Mouse (Mus musculus) large intestine, adult 2 months (tissue): ENCODE results near the gene Otop3. TPM values are rescaled to one million over a fixed set of nuclear protein-coding genes. Genes with fewer than 3 reads are reported as not detected.
A peak's percentile ranks its signal among the peaks of the same experiment; 100 is the strongest.

Experiments used
- DNase-seq: peaks from one replicate; pipeline ENCODE4 v3.0.0-alpha.2; 2012; ENCODE audit warnings: low read depth, low spot score
- WGBS: fragments of 180-500 bp; shearing (Covaris S2); methylation state at CpG from one replicate; pipeline ENCODE4 v1.1.7; 2018; 5-methylcytosine and 5-hydroxymethylcytosine counted together
- polyA plus RNA-seq: library from polyadenylated mRNA; depleted of rRNA; stranded (reverse); fragments of >200 nt; gene quantifications from 2 replicates; pipeline ENCODE4 v1.2.3, GENCODE M21; 2012

Otop3 gene
- polyA plus RNA-seq, 1 experiment: 0.06 TPM

DNA sequence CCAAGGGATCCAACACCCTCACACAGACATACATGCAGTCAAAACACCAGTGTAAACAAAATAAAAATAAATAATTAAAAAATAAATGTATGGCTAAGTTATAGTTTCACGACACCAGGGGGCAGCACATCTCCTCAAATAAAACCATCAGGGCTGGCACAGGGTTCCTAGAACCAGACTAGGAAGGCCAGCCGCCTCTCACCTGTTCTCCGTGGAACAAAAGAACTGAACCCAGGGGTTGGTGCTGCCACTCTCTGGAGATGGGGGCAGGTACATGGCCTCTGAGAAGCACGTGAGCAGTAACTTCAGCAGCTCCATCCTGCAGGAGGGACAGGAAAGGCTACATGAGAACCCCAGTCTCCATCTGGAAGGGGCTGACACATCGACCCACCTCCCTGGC lies 23.9 kb downstream of the Otop3 start:
- WGBS: 13% methylated on average over 5 of the region's 5 CpGs
- DNase-seq: no peak

DNA sequence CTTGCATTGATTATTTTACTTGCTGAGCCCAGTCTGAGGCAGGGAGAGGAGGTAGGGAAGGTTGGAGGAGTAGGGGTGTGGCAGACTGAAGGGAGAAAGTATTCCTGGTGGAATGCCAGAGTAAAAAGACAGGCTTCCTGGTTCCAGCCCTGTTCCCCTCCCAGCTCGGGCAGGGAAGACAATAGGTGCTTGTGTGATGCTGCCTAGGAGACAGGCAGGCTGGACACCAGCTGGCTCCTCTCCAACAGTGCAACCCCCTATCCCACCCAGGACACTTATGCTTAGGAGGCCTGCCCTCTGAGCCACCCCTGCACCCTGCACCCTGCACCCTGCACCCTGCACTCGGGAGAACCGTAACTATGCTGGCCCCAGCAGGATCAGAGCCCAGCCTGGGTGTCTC lies 24.8 kb downstream of the Otop3 start:
- 21% methylated on average over 3 of the region's 3 CpGs for WGBS
- no peak for DNase-seq

DNA sequence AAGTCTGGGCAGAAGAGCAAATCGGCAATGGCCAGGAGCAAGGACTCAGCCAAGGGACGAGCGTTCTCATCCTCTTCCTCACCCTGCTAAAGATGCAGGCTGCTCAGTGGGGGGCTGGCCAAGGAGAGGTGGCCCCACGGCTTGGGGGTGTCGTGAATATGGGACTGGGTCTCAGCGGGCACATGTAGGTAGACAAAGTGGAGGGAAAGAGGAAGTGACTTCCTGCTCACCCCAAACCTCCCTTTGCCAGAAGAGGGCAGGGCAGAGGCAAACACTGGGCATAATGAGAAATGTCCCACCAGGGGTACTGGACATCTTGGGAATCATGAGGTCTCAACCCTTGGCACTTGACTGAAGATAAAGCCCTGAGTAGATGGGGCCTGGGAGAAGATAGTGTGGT lies 25.2 kb downstream of the Otop3 start:
- WGBS: 22% methylated on average over 6 of the region's 6 CpGs
- no peak for DNase-seq

DNA sequence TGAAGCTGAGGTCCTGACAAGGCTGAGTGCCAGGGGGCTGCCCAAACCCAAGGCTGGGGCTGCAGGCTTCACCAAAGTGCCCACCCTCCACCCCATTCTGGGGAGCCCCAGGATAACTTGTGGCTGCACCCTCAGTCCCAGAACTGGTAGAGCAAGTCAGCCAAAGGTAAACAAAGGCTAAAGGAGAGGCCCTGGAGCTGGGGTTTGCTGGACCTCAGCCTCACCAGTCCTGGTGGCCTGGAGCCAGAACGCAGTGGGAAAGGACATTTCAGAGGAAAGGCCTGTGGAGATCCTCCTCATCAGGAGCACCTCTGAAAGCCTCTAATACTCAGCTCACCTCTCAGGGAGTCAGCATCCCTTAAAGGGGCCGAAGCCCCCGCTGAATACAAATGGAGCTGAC lies 29.6 kb downstream of the Otop3 start:
- DNase-seq: no peak
- WGBS: 70% methylated on average over 3 of the region's 3 CpGs

DNA sequence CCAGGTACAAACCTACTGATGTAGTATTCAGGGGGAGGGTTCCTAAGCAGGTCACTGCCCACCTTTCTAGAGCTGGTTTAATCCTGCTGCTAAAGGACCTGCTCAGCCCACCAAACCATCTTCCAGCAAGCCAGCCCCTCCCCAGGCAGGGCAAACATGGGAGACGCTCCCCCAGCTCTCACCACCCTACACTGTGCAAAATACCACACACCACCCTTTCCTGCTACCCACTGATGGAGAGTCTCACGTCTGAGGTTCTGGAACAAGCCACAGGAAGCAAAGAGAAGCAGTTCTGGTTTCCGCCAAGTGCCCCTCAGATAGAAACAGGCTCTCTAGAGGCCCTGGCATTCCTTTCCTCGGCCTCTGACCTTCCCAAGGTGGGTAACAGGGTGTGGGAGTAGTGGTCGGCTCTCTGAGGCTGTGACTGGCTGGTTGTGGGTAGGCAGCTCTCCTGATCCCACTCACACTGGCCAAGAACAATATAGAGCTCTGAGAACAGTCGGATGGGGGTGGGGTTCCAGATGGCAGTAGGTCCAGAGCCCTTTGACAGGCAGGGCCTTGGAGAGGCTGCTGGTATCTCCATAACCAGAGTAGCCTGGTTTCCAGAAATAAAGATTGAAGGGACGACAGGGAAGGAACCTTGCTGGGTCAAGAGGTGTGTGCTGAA lies 31.6 kb downstream of the Otop3 start:
- WGBS: 45% methylated on average over 7 of the region's 7 CpGs
- DNase-seq: no peak

DNA sequence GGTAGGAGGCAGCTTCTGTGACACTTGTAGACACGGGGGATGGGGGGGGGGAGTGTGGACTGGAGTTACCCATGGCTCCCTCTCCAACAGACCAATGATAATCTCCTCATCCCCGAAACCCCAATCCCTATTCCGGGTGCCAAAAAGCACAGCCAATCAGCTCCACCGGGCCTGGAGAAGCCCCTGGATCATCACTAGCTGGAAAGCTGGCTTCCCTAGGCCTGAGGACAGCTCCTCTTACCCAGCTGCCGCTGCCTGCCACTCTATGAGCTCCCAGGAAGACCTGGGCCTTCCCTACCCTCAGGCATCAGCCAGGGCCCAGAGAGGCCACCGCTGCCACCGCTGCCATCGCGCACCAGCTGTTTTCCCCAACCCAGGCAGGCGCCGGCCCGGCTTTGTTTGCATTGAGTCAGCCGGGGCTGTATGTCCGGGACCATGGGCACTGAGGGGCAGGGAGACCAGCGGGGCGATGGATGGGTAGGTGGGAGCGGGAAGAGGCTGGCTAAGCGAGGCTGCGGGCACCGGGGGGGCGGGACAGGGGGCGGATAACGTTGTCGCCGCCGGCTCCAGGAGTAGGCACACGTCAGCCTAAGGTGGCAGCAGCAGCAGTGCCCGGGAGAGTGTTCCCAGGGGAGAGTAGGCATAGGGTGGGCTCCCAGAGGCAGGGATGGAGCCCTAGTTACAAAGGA lies 32.3 kb downstream of the Otop3 start:
- WGBS: 6% methylated on average over 28 of the region's 28 CpGs
- DNase-seq: no peak

DNA sequence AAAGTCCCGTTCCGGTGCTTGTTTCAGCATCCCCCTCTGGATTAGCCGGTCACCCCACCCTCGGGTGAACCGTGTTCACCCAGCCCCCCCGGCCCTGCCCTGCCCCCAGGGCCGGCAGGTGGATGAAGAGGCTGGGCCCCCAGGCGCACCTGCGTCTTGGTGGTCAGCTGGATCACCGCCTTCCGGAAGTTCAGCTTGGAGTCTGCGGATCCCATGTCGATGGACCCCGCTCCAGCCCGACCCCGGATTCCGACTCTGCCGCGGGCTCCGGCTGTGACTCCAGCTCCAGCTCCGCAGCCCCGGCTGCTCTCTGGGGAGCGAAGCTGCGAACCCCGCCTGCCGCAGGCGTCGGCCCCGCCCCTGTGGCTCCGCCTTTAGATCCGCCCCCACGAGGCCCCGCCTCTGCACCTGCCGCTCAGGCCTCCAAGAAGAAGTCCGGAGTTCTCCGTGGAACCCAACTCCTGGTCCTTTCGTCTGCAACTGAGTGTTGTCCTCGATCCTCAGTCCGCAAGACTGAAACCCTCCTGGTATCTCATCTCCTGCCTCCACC lies 32.9 kb downstream of the Otop3 start, which contains the start of gene Hid1:
Hid1 (minus strand) TSS at position 362 of the 550 bp plus-strand sequence.
- DNase-seq: no peak
- under 1% methylated on average over 39 of the region's 39 CpGs for WGBS

DNA sequence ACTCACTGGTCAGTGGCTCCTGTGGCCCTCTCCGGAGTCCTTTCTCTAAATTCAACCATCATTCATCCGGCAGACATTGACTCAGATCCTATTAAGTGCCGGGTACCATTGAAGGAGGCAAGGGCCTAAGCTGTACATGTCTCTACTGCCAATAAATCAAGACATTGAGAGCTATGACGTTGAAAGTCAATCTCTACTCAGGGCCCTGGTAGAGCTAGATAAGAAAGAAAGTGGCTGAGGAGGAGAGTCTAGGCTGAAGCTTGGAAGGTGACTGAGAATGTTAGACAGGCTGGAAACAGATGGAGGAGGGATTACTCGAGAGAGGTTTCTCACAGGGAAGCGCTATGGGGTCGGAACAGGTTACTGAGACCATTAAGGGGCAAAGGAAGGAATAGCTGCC lies 35.8 kb downstream of the Otop3 start:
- 65% methylated on average over 7 of the region's 7 CpGs for WGBS
- no peak for DNase-seq

DNA sequence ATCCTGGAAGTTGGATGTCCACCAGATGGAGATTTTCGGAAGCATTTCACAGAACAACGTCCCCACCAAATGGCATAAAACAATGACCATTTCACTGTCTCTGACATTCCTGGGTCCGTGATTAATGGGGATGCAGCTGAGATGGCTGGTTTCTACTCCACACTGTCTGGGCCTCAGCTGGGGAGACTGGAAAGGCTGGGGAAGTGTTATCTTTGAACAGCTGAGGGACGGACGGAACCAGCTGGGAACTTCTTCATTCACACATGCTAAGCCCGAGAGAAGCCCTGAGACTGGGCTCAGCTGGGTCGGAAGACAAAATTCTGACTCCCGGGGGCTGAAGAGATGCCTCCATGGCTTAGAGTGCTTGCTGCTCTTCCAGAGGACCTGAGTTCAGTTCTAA lies 36.8 kb downstream of the Otop3 start:
- DNase-seq: no peak
- WGBS: 79% methylated on average over 8 of the region's 8 CpGs

DNA sequence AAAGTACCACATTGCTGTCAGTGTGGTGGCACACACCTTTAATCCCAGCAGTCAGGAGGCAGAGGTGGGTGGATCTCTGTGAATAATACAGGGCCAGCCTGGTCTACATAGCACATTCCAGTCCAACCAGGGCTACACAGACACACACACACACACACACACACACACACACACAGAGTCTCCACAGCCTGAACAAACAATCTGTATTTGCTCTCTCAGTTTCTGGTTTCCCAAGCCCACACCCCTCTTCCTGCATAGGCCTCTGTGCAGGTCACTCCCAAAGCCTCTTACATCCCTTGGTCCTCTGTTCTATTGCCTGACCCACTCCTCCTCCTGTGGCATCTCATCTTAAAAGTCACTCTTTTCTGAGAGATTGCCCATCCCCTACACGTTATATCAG lies 37.5 kb downstream of the Otop3 start:
- 80% methylated on average over 1 of the region's 1 CpGs for WGBS
- no peak for DNase-seq

DNA sequence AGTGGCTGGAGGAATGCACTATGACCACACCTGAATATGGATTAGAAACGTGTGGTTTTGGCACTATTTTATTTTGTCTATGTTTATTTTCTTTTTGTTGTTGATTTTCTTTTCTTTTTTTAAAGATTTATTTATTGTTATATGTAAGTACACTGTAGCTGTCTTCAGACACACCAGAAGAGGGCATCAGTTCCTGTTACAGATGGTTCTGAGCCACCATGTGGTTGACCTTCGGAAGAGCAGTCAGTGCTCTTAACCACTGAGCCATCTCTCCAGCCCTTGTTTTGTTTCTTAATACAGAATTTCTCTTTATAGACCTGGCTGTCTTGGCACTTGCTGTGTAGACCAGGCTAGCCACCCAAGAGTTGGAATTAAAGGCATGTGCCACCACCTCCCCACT lies 38.2 kb downstream of the Otop3 start:
- no peak for DNase-seq
- WGBS: 58% methylated on average over 2 of the region's 2 CpGs

DNA sequence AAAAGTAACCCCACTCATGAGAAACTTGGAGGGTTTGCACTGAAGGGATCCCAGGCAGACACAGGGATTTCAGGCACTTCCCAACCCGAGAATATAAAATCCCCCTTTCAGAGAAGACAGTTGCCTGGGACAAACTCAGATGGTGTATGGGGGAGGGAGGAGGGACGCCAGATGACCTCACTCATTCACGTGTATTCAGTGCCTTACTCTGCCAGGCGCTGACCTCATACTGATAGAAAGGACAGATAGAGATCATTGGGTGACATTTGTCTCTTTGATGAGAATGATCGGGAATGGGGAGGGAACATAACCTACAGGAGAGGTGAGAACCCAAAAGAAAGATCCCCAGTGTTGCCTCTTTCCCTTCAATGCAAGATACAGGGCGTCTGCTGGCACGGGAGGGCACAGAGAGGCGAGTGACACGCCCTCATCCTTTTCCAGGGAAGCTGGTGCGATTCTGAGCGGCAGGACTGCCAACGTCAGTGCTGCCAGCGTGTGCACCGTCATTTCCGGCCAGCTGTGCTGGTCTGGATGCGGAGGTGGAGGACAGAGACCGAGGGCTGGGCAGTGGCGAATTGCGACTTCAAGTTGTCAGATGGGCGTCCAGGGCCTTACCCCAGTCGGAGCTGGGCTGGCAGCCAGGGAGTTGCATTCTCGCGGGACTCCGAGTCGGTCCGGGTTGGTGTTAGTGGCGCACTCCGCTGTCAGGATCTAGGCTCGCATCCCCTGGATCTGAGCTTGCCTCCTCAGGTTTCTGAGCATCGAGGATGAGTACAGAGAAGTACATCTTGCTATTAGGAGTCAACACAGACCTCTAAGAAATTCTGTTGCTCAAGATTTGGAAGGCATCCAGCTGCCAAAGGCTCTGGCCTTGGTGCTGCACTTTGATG lies 39.5 kb downstream of the Otop3 start:
- WGBS: 2% methylated on average over 30 of the region's 30 CpGs
- DNase-seq: no peak

DNA sequence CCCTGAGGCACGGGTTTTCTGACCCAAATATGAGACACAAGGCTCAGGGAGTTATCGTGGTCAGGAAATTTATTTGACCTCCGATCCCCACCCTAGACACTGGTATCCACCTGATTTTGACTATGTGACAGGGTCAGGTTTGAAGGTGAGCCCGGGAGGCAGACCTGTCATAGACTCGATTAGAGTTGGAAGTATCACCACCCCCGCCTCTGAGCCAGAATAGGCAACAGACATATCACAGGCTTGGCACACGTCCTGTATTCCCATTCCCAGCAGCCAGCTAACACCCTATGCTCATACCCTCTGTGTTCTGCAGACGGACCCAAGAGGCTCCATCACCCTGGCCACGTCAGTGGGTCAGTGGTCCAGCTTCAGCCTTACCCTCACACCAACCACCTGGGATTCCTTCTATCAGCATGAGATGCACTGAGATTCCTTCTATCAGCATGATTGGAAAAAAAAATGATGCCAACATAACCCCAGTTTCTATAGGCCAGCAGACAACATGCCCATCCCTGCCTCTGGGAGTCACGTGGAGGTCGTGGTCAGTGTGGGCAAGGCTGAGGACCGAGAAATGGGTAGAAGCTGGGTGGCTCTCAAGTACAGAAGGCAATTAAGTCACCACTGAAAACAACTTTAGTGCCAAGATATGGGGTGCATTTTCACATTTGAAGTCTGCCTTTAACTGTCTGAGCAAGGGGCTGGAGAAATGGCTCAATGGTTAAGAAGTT lies 40.3 kb downstream of the Otop3 start:
- no peak for DNase-seq
- WGBS: 62% methylated on average over 12 of the region's 12 CpGs

DNA sequence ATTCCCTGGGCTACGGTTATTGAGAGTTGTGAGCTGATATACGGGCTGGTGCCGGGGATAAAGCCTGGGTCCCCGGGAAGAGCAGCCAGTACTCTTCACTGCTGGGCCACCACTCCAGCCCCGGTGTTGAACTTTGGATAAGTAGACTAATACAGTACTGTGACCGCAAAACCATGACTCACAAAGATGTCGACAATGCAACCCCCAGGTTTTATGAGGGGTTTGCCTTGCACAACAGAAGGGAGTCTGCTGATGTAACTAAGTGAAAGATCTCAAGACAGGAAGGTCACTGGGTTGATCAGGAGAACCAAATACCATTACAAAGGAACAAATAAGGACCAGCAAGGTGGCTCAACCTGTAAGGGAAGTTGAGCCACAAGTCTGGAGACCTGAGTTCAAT lies 42.2 kb downstream of the Otop3 start:
- WGBS: 22% methylated on average over 7 of the region's 7 CpGs
- DNase-seq: no peak

DNA sequence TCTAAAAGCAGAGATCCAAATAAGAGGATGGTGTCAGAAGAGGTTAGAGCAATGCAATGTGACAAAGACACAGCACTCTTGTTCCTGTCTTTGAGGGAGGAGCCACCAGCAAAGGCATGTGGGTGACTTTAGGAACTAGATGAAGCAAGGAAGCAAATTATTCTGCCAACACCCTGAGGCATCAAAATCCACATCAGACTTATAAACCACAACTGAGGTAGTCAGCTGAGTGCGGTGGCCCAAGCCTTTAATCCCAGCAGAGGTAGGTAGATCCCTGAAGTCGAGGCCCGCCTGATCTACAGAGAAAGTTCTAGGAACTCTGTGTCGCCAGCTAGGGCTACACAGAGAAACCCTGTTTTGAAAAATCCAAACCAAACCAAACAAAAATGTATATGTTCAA lies 42.7 kb downstream of the Otop3 start:
- 89% methylated on average over 4 of the region's 4 CpGs for WGBS
- no peak for DNase-seq

DNA sequence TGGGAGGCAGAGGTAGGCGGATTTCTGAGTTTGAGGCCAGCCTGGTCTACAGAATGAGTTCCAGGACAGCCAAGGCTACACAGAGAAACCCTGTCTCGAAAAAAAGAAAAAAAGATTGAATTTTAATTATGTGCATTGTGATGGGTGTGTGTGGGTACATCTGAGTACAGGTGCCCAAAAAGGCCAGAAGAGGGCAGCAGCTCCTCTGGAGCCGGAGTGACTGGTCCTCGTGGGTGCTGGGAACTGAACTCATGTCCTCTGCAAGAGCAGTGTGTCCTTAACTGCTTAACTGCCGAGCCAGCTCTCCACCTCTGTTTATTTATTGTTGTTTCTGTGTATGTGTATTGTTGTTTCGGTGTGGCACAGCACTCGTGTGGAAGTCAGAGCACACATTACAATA lies 43.3 kb downstream of the Otop3 start:
- 93% methylated on average over 7 of the region's 7 CpGs for WGBS
- DNase-seq: no peak

DNA sequence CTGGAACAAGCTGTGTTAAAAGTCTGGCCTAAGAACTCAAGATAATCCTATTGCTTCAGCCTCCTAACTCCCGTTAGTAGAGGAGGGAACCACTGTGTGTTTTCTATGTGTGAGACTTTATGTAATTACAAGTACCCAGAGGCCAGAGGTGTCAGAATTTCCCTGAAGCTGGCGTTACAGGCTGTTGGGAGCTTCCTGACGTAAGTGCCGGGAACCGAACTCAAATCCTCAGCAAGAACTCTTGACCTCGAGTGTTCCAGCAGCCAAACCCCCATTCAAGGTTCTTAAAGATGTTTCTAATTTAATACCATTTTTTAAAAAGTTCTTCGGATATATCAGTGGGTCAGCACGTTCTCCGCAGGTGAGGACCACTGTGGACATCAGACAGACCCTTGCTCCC lies 46.7 kb downstream of the Otop3 start:
- no peak for DNase-seq
- WGBS: 20% methylated on average over 9 of the region's 9 CpGs

DNA sequence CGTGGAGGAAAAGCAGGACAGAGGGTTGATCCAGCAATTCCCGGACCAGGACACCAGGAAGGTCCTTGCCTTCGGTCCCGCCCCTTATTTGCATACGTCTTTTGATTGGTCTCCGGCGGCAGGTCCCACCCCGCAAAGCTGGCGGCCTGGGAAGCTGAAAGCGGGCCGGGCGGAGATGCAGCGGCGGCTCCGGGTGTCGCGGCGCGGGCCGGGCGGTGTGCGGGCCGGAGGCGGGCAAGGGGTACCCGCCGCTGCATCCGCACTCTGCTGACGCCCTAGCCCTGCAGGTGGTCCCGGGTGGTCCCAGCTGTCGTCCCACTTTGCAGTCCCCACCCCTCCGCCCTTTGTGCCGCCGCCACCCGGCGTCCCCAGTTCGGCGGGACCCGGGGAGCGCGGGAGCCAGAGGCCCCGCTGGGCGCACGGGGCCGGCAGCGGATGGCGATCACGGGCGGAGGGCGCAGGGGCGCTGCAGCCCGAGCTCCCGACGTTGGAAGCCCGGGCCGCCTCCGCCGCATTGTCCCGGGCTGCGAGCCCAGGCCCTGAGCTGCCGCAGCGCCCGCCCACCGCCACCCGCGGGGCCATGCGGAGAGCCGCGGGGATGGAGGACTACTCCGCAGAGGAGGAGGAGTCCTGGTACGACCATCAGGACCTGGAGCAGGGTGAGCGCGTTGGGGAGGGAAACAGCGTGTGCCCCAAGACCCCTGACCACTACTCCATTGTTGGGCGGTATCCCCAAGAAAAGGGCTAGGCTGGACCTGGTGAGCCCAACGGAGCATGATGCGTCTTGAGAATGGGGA lies 47.4 kb downstream of the Otop3 start, which contains the start of gene Cdr2l:
Cdr2l (plus strand) TSS at position 174 of the 797 bp plus-strand sequence.
- 1% methylated on average over 75 of the region's 76 CpGs for WGBS
- DNase-seq: peak; percentile 84

DNA sequence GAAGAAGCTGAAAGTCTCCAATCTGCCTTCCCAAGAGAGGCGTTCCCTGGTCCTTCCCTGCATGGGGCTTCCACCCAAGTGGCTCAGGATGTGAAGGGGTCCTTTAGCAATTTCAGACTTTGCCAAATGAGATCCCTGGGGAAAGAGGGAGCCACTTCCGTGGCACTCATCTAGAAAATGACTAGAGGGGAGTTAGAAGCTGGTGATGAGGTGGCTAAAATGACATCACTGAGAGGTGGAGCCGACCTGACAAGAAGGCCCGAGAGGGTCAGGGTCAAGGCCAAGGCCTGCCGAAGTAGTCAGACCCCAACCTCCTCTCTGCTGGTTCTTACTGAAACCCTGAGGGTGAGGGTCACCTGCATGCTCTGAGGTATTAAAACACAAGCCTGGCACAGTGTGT lies 48.4 kb downstream of the Otop3 start:
- WGBS: 48% methylated on average over 5 of the region's 5 CpGs
- no peak for DNase-seq
